Mouse (Mus musculus) hindbrain, embryonic 16.5 days (tissue): ENCODE measurements around the gene Dock4. TPM values are rescaled to one million over a fixed set of nuclear protein-coding genes. Genes with fewer than 3 reads are reported as not detected.

ENCODE experiments used
- ATAC-seq: fragments of 200-750 bp; cut with Nextera tagmentation; 2 replicates; pipeline ENCODE4 v1.8.0; 2017; ENCODE audit warnings: moderate TSS enrichment, moderate library complexity
- H3K27ac ChIP-seq: fragments of 300-500 bp; sonication (generic); 2 replicates; pipeline ENCODE4 v1.5.1; 2014; ENCODE audit warnings: low read depth, mild to moderate bottlenecking, control low read depth, low read length, moderate library complexity
- H3K27me3 ChIP-seq: fragments of 300-500 bp; sonication (generic); replicated peaks from 2 replicates; pipeline ENCODE4 v1.6.1; 2014; ENCODE audit warnings: low read length; ENCODE audit not compliant: control insufficient read depth, insufficient read depth
- H3K36me3 ChIP-seq: fragments of 300-500 bp; sonication (generic); 2 replicates; pipeline ENCODE4 v1.6.1; 2014; ENCODE audit warnings: mild to moderate bottlenecking, low read length, moderate library complexity, mixed read lengths; ENCODE audit not compliant: control insufficient read depth, insufficient read depth
- H3K4me1 ChIP-seq: fragments of 300-500 bp; sonication (generic); 2 replicates; pipeline ENCODE4 v1.6.1; 2014; ENCODE audit warnings: low read depth, low read length; ENCODE audit not compliant: control insufficient read depth, insufficient read depth
- H3K4me2 ChIP-seq: fragments of 300-500 bp; sonication (generic); 2 replicates; pipeline ENCODE4 v1.6.1; 2014; ENCODE audit warnings: mild to moderate bottlenecking, low read length, control low read depth, moderate library complexity
- H3K4me3 ChIP-seq: fragments of 300-500 bp; sonication (generic); 2 replicates; pipeline ENCODE4 v1.5.1; 2014; ENCODE audit warnings: mild to moderate bottlenecking, low read length, control low read depth, moderate library complexity
- H3K9ac ChIP-seq: fragments of 300-500 bp; sonication (generic); 2 replicates; pipeline ENCODE4 v1.6.1; 2014; ENCODE audit warnings: low read depth, mild to moderate bottlenecking, control low read depth, low read length, moderate library complexity
- H3K9me3 ChIP-seq: fragments of 300-500 bp; sonication (generic); 2 replicates; pipeline ENCODE4 v1.6.1; 2014; ENCODE audit warnings: mild to moderate bottlenecking, low read length, moderate library complexity; ENCODE audit not compliant: control insufficient read depth
- WGBS: fragments of 180-500 bp; shearing (Covaris S2); extraction: QIAGEN DNeasy Blood & Tissue Kit; methylation state at CpG from one replicate; pipeline ENCODE4 v1.1.7; 2014; 5-methylcytosine and 5-hydroxymethylcytosine counted together
- polyA plus RNA-seq: library from polyadenylated mRNA; unstranded; fragments of >200 nt; fragmentation: Nextera tagmentation; extraction: Ambion mirVana; gene quantifications from 2 replicates; pipeline ENCODE4 v1.2.1, GENCODE M21; 2015

Gene Dock4
- 27.9 and 28.9 TPM in 2 replicates for polyA plus RNA-seq

GRCm38 (mm10) chr12:40445648-40446449 is at the start of gene Dock4, which contains the start of gene Zfp277:
Gene Dock4, plus strand, starts transcription at chr12:40445952.
Gene Zfp277, minus strand, starts transcription at chr12:40445902.
- peaks cover 10% of the 10 kb centered on the region for H3K4me1 ChIP-seq
- peak within 1 kb of the TSS; percentile 87 for H3K4me3 ChIP-seq

GRCm38 (mm10) chr12:40398916-40399315 is 46.8 kb upstream of the Dock4 start:
- Histone ChIP-seq H3K4me1 (no peaks in the 10 kb centered on the region), H3K9me3 (no peaks in the 10 kb centered on the region), H3K9ac (no peak overlapping the region), H3K4me2 (no peak overlapping the region), H3K27ac (no peak overlapping the region), H3K27me3 (no peaks in the 10 kb centered on the region), H3K4me3 (no peak overlapping the region), H3K36me3 (no peaks in the 10 kb centered on the region)
- 54% methylated on average over 2 of the region's 2 CpGs for WGBS
- peak; percentile 74 for ATAC-seq

More at GRCm38 (mm10) chr12:40445648-40446449, at the start of gene Dock4, which contains the start of gene Zfp277:
- H3K27me3 ChIP-seq, result no peaks in the 10 kb centered on the region
- WGBS, result under 1% methylated on average over 78 of the region's 80 CpGs
- peak within 1 kb of the TSS; percentile 95 for H3K4me2 ChIP-seq
- H3K27ac ChIP-seq, result peak within 1 kb of the TSS; percentile 91
- ATAC-seq, result peak; percentile 98
- H3K36me3 ChIP-seq, result no peaks in the 10 kb centered on the region
- peak within 1 kb of the TSS; percentile 82 for H3K9ac ChIP-seq
- no peaks in the 10 kb centered on the region for H3K9me3 ChIP-seq

GRCm38 (mm10) chr12:40399386-40399785 is 46.4 kb upstream of the Dock4 start:
- Histone ChIP-seq H3K9ac (no peak overlapping the region), H3K27ac (no peak overlapping the region), H3K36me3 (no peaks in the 10 kb centered on the region), H3K4me1 (no peaks in the 10 kb centered on the region), H3K27me3 (no peaks in the 10 kb centered on the region), H3K4me2 (no peak overlapping the region), H3K4me3 (no peak overlapping the region), H3K9me3 (no peaks in the 10 kb centered on the region)
- ATAC-seq, result no peak
- 94% methylated on average over 2 of the region's 2 CpGs for WGBS

- peak; percentile 70; the same call in 1 of the 2 replicates for ATAC-seq
- no peak overlapping the region for H3K4me3 ChIP-seq
- H3K9ac ChIP-seq, result no peak overlapping the region
- H3K4me2 ChIP-seq, result no peak overlapping the region
- no peaks in the 10 kb centered on the region for H3K27me3 ChIP-seq
- WGBS, result 76% methylated on average over 10 of the region's 10 CpGs
- no peaks in the 10 kb centered on the region for H3K36me3 ChIP-seq
- H3K27ac ChIP-seq, result no peak overlapping the region
- no peaks in the 10 kb centered on the region for H3K9me3 ChIP-seq
- no peaks in the 10 kb centered on the region for H3K4me1 ChIP-seq
Observed at GRCm38 (mm10) chr12:40399812-40400211, 45.9 kb upstream of the Dock4 start.

- H3K9me3 ChIP-seq, result peaks cover under 1% of the 10 kb centered on the region
- peaks cover 10% of the 10 kb centered on the region for H3K4me1 ChIP-seq
- H3K4me2 ChIP-seq, result peak overlapping the region; percentile 31; the same call in 1 of the 2 replicates
- no peaks in the 10 kb centered on the region for H3K36me3 ChIP-seq
- H3K27me3 ChIP-seq, result no peaks in the 10 kb centered on the region
- H3K9ac ChIP-seq, result no peak overlapping the region
- peak overlapping the region; percentile 67 for H3K27ac ChIP-seq
- no peak overlapping the region for H3K4me3 ChIP-seq
- WGBS, result 27% methylated on average over 5 of the region's 5 CpGs
- ATAC-seq, result peak; percentile 90
Observed at GRCm38 (mm10) chr12:40414682-40415311, 31.0 kb upstream of the Dock4 start.

GRCm38 (mm10) chr12:40415312-40415925 is 30.3 kb upstream of the Dock4 start:
- peak; percentile 76 for ATAC-seq
- H3K9ac ChIP-seq, result no peak overlapping the region
- peak overlapping the region; percentile 18; the same call in 1 of the 2 replicates for H3K4me2 ChIP-seq
- WGBS, result 49% methylated on average over 8 of the region's 8 CpGs
- H3K4me3 ChIP-seq, result no peak overlapping the region
- H3K36me3 ChIP-seq, result no peaks in the 10 kb centered on the region
- H3K27ac ChIP-seq, result peak overlapping the region; percentile 67
- H3K9me3 ChIP-seq, result no peaks in the 10 kb centered on the region
- H3K27me3 ChIP-seq, result no peaks in the 10 kb centered on the region
- peaks cover 10% of the 10 kb centered on the region for H3K4me1 ChIP-seq

- Histone ChIP-seq H3K27me3 (no peaks in the 10 kb centered on the region), H3K27ac (no peak overlapping the region), H3K36me3 (no peaks in the 10 kb centered on the region), H3K4me2 (no peak overlapping the region), H3K9me3 (no peaks in the 10 kb centered on the region), H3K4me1 (peaks cover 10% of the 10 kb centered on the region), H3K9ac (no peak overlapping the region), H3K4me3 (no peak overlapping the region)
- 93% methylated on average over 4 of the region's 4 CpGs for WGBS
- no peak for ATAC-seq
Observed at GRCm38 (mm10) chr12:40417257-40417656, 28.5 kb upstream of the Dock4 start.

GRCm38 (mm10) chr12:40424991-40425390 is 20.8 kb upstream of the Dock4 start:
- 0 out of 2 replicates have a peak, but pooled peaks cover 3% of the 10 kb centered on the region for H3K36me3 ChIP-seq
- no peak overlapping the region for H3K4me2 ChIP-seq
- H3K4me3 ChIP-seq, result no peak overlapping the region
- peaks cover 3% of the 10 kb centered on the region for H3K9me3 ChIP-seq
- ATAC-seq, result no peak
- H3K27ac ChIP-seq, result no peak overlapping the region
- no peak overlapping the region for H3K9ac ChIP-seq
- 95% methylated on average over 1 of the region's 1 CpGs for WGBS
- no peaks in the 10 kb centered on the region for H3K27me3 ChIP-seq
- no peaks in the 10 kb centered on the region for H3K4me1 ChIP-seq

- Histone ChIP-seq H3K27me3 (no peaks in the 10 kb centered on the region), H3K4me3 (no peak overlapping the region), H3K9me3 (peaks cover 3% of the 10 kb centered on the region; the same call in 1 of the 2 replicates), H3K9ac (no peak overlapping the region), H3K4me2 (no peak overlapping the region), H3K4me1 (no peaks in the 10 kb centered on the region), H3K27ac (no peak overlapping the region), H3K36me3 (0 out of 2 replicates have a peak, but pooled peaks cover 3% of the 10 kb centered on the region)
- 85% methylated on average over 10 of the region's 10 CpGs for WGBS
- ATAC-seq, result no peak
Observed at GRCm38 (mm10) chr12:40427606-40428005, 18.1 kb upstream of the Dock4 start.
